Mouse (Mus musculus) cortical plate, adult 2 months (tissue): ENCODE measurements around the gene Gabbr2. TPM values are rescaled to one million over a fixed set of nuclear protein-coding genes. Genes with fewer than 3 reads are reported as not detected.

Experiments used
- H3K27ac ChIP-seq: fragments of 200-500 bp; 2 replicates; pipeline ENCODE4 v1.5.1; 2012; ENCODE audit warnings: low read length, control low read depth, inconsistent platforms; ENCODE audit not compliant: insufficient read depth
- H3K4me1 ChIP-seq: fragments of 200-500 bp; 2 replicates; pipeline ENCODE4 v1.6.1; 2011; ENCODE audit warnings: low read length; ENCODE audit not compliant: control insufficient read depth, insufficient read depth
- H3K4me3 ChIP-seq: fragments of 200-500 bp; 2 replicates; pipeline ENCODE4 v1.5.1; 2011; ENCODE audit warnings: mild to moderate bottlenecking, low read length, control low read depth; ENCODE audit not compliant: insufficient read depth
- CTCF ChIP-seq: fragments of 200-500 bp; IDR thresholded peaks from 2 replicates; pipeline ENCODE4 v1.5.1; 2011; ENCODE audit warnings: mild to moderate bottlenecking, control low read depth, low read length; ENCODE audit not compliant: insufficient read depth; ENCODE audit errors: extremely low read depth
- POLR2A ChIP-seq: fragments of 200-500 bp; IDR thresholded peaks from 2 replicates; pipeline ENCODE4 v1.6.1; 2011; ENCODE audit warnings: mild to moderate bottlenecking, low read length, control low read depth; ENCODE audit not compliant: insufficient read depth; ENCODE audit errors: extremely low read depth
- polyA plus RNA-seq: library from polyadenylated mRNA; depleted of rRNA; stranded (reverse); fragments of >200 nt; gene quantifications from 2 replicates; pipeline ENCODE4 v1.2.3, GENCODE M21; 2012

Gabbr2 gene
- polyA plus RNA-seq, 1 experiment, result 139 TPM

DNA sequence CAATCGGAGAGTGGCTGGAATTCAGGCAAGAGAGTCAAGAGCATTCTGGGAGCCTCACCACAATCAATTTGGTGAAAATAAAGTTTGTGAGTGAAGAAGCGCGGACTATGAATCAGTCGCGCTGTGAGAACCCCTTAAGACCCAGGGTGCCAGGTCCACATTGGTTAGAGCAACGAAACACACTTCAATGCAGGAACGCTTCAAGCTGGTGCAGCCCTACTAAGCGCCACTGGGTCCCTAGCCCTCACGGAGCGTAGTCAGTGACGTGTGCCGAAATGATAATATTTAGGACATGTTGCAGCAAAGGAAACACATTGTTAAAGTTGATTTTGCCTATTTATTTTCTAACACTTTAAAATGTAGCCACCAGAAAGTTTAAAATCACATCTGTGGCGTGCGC, 156.6 kb downstream of the Gabbr2 start:
- TF ChIP-seq POLR2A (no peak), CTCF (no peak)
- Histone ChIP-seq H3K27ac (no peak overlapping the region), H3K4me1 (peaks cover 11% of the 10 kb centered on the region), H3K4me3 (no peak overlapping the region)

DNA sequence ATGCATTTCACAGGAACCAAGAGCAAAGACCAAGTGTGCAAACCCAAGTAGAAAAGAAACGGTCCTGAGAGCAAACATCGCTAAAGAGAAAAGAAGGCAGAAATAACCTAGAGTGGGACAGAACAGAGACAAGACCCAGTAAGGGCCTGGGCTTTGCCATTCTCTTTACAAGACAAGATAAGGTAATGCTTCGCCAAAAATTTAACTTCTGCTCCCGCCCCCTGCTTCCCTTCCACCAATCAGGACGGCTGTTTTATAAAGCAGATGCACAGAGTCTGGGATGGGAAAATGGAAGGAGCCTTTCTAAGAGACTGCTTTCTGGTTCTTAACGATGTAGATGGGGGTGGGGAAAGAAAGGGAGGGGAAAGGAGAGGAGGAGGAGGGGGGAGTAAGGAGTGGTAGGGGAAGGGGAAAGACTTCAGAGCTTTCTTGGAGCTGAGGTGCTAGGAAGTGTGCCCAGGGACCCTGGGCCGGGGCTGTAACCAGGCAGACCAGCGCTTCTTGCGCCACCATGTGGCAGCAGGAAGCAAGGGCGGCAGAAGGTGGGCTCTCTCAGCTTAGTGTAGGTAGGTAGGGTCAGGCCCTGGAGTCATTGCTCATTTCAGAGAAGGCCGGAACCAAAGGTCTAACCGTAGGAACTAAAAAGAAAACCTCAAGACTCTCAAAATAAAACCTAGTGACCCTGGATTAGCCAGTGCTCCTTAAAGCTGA, 158.7 kb downstream of the Gabbr2 start:
- no peak for TF ChIP-seq POLR2A
- peak; percentile 30 for TF ChIP-seq CTCF
- Histone ChIP-seq H3K27ac (no peak overlapping the region), H3K4me3 (no peak overlapping the region), H3K4me1 (peaks cover 17% of the 10 kb centered on the region)

DNA sequence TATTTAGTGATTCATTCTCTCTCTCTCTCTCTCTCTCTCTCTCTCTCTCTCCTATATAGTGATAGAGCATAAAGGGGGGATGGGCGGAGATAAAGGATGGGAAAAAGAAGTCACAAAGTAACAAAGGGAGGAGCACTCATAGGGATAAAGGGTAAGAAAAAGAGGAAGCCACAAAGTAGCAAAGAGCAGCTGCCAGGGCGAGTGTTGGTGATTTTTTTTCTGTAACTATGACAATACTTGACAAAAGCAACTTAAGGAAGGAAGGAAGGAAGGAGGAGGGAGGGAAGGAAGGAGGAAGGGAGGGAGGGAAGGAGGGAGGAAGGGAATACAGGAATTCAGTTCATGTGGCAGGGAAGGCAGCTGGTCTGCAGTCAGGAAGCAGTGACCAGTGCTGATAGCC, 162.0 kb downstream of the Gabbr2 start:
- no peak overlapping the region for H3K4me3 ChIP-seq
- H3K27ac ChIP-seq, result no peak overlapping the region
- peaks cover 15% of the 10 kb centered on the region for H3K4me1 ChIP-seq
- TF ChIP-seq POLR2A (no peak), CTCF (no peak)

DNA sequence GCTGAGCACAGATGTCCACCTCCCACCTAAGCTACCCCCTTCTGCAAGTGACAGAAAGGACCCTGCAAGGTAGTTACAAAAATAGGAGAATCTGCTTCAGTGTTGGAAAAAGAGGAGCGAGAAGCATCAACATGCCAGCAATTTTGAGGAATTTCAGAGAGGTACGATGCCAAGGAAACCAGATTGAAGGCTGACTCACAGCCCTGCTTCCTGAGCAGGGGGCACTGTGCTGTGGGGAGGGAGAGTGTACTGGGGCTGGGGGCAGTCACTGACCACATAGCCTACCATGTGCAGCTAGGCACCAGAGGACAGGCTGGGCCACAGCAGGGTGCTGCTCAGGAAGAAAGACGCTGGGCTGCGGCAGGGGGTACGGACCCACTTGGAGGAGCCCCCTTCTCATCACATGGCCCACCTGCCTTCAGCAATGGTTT, 163.5 kb downstream of the Gabbr2 start:
- Histone ChIP-seq H3K4me1 (peaks cover 19% of the 10 kb centered on the region), H3K4me3 (no peak overlapping the region), H3K27ac (peak overlapping the region; percentile 91)
- TF ChIP-seq POLR2A (no peak), CTCF (no peak)

DNA sequence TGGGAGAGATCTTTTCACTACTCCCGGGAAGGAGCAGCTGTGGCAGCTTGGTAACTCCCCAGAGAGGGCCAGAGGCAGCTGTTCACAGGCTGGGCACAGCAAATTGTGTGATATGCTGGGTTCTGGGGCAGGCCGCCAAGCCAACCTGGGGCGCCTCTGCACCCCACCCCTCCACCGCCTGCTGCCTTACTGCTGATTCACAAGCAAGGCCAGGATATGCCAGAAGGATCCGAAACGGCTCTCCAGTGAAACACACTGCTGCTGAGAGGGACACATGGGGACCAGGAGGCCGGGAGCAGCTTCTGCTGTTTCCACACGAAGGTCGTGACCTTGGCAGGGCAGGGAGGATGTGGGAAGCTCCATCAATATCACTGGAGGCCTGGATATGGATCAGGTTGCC, 164.2 kb downstream of the Gabbr2 start:
- Histone ChIP-seq H3K4me3 (no peak overlapping the region), H3K4me1 (peaks cover 19% of the 10 kb centered on the region), H3K27ac (peak overlapping the region; percentile 91)
- TF ChIP-seq CTCF (no peak), POLR2A (no peak)

DNA sequence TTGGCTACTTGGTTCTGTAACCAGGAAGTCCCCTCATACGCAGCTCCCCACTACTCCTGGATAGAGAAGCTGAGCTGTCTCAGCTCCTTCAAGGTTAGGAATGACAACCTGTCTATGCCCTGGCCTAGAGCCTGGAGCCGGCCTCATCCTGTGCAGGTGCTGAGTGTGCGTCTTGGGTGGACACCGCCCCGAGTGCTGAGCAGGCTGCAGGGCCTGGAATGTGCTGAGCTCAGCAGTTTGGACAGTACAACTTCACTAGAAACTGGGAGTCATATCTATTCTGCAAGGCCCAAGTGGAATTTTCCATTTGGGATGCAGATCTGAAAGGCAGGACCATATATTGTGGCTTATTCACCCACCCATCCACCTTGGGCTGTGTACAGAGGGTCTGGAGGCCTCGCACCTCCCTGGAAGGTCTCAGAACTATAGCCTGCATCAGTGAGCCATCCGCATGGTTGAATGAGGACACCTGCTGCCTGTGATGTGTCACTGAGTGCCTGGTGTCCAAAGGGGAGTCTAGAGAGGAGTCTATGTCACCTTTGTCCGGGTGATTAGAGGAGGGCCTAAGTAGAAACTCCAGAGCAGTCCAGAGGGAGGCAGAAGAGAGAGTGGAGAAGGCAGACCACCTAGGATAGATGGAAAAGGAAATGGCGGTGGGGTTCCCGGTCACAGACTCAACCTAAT, 165.7 kb downstream of the Gabbr2 start:
- no peak for TF ChIP-seq CTCF
- TF ChIP-seq POLR2A, result no peak
- peaks cover 20% of the 10 kb centered on the region for H3K4me1 ChIP-seq
- H3K4me3 ChIP-seq, result no peak overlapping the region
- 0 out of 2 replicates have a peak overlapping the region, but pooled peaks have one; percentile 91 for H3K27ac ChIP-seq

DNA sequence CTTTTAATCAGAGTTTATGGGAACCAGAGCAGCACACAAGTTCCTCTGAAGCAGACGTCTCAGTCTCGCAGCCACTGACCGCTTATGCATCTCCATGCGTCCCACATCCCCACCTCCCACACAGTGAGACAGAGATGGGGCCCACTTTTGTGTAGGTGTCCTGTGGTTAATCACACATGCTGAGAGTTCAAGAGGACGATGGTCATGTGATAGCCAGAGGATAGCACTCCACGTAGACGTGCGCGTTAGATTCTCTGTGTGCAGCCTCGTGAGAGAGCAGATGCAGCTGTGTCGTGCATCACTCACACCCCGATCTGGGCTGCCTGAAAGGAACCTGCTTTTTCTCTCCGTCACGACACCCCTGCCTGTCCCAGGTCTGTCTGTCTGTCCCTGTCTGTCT, 167.9 kb downstream of the Gabbr2 start:
- peaks cover 17% of the 10 kb centered on the region for H3K4me1 ChIP-seq
- H3K27ac ChIP-seq, result 0 out of 2 replicates have a peak overlapping the region, but pooled peaks have one; percentile 9
- no peak overlapping the region for H3K4me3 ChIP-seq
- TF ChIP-seq CTCF, result no peak
- TF ChIP-seq POLR2A, result no peak

DNA sequence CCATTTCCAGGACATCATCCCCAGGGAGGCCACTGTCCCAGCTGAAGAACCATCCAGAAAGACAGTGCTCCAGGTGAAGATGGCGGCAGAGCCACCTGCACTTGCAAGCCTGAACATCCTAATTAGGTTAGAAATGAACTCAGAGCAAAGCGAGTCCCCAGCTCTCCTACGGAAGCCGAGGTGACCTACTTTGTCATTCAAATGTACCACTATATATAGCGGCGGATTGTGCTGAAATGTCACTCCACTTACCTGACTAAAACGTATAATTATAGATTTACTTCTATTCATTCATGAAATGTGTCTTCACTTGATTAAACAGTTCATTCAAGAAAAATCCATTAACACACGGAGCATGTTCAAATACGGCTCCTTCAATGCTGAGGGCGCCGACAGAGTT, 170.0 kb downstream of the Gabbr2 start:
- H3K27ac ChIP-seq, result no peak overlapping the region

DNA sequence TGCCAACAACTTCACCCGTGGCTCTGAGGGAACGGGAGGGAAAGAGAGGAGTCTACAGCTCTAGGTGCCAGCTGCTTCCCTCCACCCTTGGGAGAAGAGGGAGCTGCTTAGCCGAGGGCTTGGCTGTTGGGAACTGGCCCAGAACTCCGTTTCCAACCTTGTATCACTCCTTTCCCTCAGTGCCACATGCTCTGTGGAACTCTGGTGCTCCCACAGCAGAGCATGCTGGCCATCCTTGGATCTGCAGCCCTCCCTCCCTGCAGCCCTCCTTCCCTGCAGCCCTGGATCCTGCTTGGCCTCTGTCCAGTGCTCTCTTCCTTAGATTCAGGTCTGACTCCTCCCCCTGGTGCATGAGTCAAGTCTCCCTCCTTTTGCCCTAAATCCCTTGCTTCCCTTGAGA, 176.7 kb downstream of the Gabbr2 start:
- Histone ChIP-seq H3K4me3 (no peak overlapping the region), H3K4me1 (peaks cover 17% of the 10 kb centered on the region), H3K27ac (0 out of 2 replicates have a peak overlapping the region, but pooled peaks have one; percentile 24)
- TF ChIP-seq CTCF (no peak), POLR2A (no peak)

More for the DNA sequence above, 170.0 kb downstream of the Gabbr2 start:
- TF ChIP-seq CTCF, result no peak
- no peak overlapping the region for H3K4me3 ChIP-seq
- peaks cover 10% of the 10 kb centered on the region for H3K4me1 ChIP-seq

DNA sequence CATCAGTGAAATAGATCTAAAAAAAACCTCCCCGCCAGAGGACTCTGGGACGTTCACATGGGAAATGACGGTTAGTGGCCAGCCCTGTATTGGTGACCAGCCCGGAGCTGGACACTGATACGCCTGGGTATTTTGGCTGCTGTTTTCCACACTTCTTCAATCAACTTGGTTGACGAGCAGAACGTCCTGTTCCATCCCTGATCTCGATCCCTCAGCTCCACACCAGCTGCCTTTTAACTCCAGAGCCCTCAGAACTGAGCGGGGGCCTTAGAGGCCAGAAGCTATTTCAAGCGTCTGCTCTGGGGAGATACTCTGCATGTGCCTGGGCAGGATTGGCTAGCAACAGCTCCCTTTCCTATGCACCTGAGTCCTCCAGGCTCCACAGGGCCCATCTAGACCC, 177.4 kb downstream of the Gabbr2 start:
- Histone ChIP-seq H3K4me1 (peaks cover 21% of the 10 kb centered on the region), H3K27ac (peak overlapping the region; percentile 24; the same call in 1 of the 2 replicates), H3K4me3 (no peak overlapping the region)
- TF ChIP-seq POLR2A (no peak), CTCF (no peak)
